27 mouse cellular contexts compared by ENCODE assay signal in the genomic region with DNA sequence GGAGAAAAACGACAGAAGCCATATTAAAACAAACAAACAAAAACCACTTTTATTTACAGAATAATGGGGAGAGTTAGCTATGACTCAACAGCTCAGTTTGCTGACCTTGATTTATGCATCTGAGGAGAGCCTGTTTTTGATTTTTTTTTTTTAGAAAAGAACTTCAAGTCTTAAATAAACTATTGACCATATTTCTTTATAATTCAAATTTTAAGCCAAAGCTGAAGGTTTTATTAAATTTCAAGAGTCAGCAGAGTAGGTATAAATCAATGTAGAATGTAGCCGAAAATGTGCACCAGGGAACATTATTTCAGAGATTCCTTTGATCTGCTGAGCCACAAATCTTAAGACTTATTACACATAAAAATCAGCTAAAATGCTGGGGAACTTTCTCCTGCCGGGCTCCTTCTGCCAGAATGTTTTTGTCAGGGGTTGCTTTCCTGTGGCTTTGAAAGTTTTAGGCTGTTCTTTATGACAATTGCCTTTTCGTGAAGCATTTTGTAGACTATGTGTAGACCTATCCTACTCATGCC.
DNase-seq lines count a peak whose midpoint lies in the region; ATAC-seq and TF ChIP-seq lines count a peak whose summit lies in the region.
"Had no signal": no experiment of that assay in that cellular context is flagged by ENCODE, and none has a peak within 500 bp of the region (broad histone marks: within the 10 kb centered on the region; RNA-seq: fewer than 3 reads in every experiment).

No protein-coding gene starts in this region.

- H3K4me3 ChIP-seq in kidney, embryonic 15.5 days (replicated peaks), result no peak overlapping the region
- no peak overlapping the region for H3K4me3 ChIP-seq in limb, embryonic 14.5 days (replicated peaks; ENCODE audit: low read length)
- no peak overlapping the region for H3K4me3 ChIP-seq in limb, embryonic 10.5 days
- H3K4me3 ChIP-seq: forebrain, embryonic 10.5 days; forebrain, embryonic 13.5 days; heart, embryonic 13.5 days had no signal

- DNase-seq in embryo, embryonic 11 days, result peak; percentile 21
- no peak for DNase-seq in embryo, embryonic 10.5 days (ENCODE audit: low spot score)
- DNase-seq in kidney, postnatal 10 days, result no peak
- peak; percentile 52 for DNase-seq in limb, embryonic 14.5 days (ENCODE audit: low spot score)
- no peak for DNase-seq in limb, embryonic 10.5 days (ENCODE audit: low spot score)
- peak; percentile 52 for DNase-seq in mesoderm, embryonic 11.5 days (ENCODE audit: low read depth, low spot score)
- DNase-seq in yolk sac, embryonic 10.5 days (ENCODE audit: low spot score), result no peak
- DNase-seq: adrenal gland, adult 2 months; adrenal gland, postnatal 14 days; B cell, adult 2 months; cerebellum, adult 11 months; cerebellum, adult 2 months; cerebellum, adult 9-11 months; cerebellum, postnatal 25 days; gastrocnemius, postnatal 10 days; heart, adult 18-20 months; heart, postnatal 14 days; heart, postnatal 4 days had no signal

- H3K27ac ChIP-seq in kidney, embryonic 15.5 days, result no peak overlapping the region
- no peak overlapping the region for H3K27ac ChIP-seq in limb, embryonic 14.5 days (replicated peaks; ENCODE audit: low read depth, low read length)
- H3K27ac ChIP-seq in limb, embryonic 10.5 days, result no peak overlapping the region
- H3K27ac ChIP-seq: forebrain, embryonic 10.5 days; forebrain, embryonic 13.5 days; heart, embryonic 13.5 days; hindbrain, embryonic 14.5 days; hindbrain, postnatal 0 days had no signal

- H3K36me3 ChIP-seq in kidney, embryonic 15.5 days, result no peaks in the 10 kb centered on the region
- no peaks in the 10 kb centered on the region for H3K36me3 ChIP-seq in limb, embryonic 14.5 days (ENCODE audit: control insufficient read depth, insufficient read depth, low read length)
- H3K36me3 ChIP-seq in limb, embryonic 10.5 days, result no peaks in the 10 kb centered on the region
- H3K36me3 ChIP-seq: forebrain, embryonic 10.5 days; G1E; heart, embryonic 13.5 days had no signal

- 38% methylated on average over 4 of the region's 4 CpGs for WGBS in kidney, embryonic 15.5 days
- 33% methylated on average over 4 of the region's 4 CpGs for WGBS in limb, embryonic 14.5 days
- 60% methylated on average over 4 of the region's 4 CpGs for WGBS in limb, embryonic 10.5 days

- no peak overlapping the region for H3K9ac ChIP-seq in kidney, embryonic 15.5 days
- no peak overlapping the region for H3K9ac ChIP-seq in limb, embryonic 14.5 days (ENCODE audit: low read depth, low read length, severe bottlenecking)
- H3K9ac ChIP-seq: forebrain, embryonic 13.5 days; heart, embryonic 13.5 days; hindbrain, embryonic 14.5 days had no signal

- H3K4me2 ChIP-seq in kidney, embryonic 15.5 days, result no peak overlapping the region
- no peak overlapping the region for H3K4me2 ChIP-seq in limb, embryonic 14.5 days (replicated peaks; ENCODE audit: low read depth, low read length, severe bottlenecking)
- H3K4me2 ChIP-seq: forebrain, embryonic 13.5 days; heart, embryonic 13.5 days; hindbrain, embryonic 14.5 days had no signal

- peaks cover 29% of the 10 kb centered on the region for H3K4me1 ChIP-seq in kidney, embryonic 15.5 days
- peaks cover 3% of the 10 kb centered on the region; the same call in 1 of the 2 replicates for H3K4me1 ChIP-seq in limb, embryonic 14.5 days (ENCODE audit: control insufficient read depth, insufficient read depth, low read length)
- peaks cover 40% of the 10 kb centered on the region for H3K4me1 ChIP-seq in limb, embryonic 10.5 days
- H3K4me1 ChIP-seq: forebrain, embryonic 13.5 days had no signal

- TF ChIP-seq POLR2A in limb, embryonic 14.5 days (IDR thresholded peaks at IDR 0.05; ENCODE audit: borderline replicate concordance, extremely low read depth, insufficient read depth, insufficient read length), result no peak

- no peaks in the 10 kb centered on the region for H3K27me3 ChIP-seq in kidney, embryonic 15.5 days
- H3K27me3 ChIP-seq in limb, embryonic 14.5 days (ENCODE audit: control insufficient read depth, insufficient read depth, low read length), result no peaks in the 10 kb centered on the region
- no peaks in the 10 kb centered on the region for H3K27me3 ChIP-seq in limb, embryonic 10.5 days (ENCODE audit: low read depth, poor library complexity, severe bottlenecking)
- H3K27me3 ChIP-seq: CH12.LX; forebrain, embryonic 13.5 days; heart, embryonic 13.5 days had no signal

- ATAC-seq in kidney, embryonic 15.5 days (replicated peaks; ENCODE audit: low FRiP score), result 0 out of 2 replicates have a peak, but pooled peaks have one; percentile 14
- no peak for ATAC-seq in limb, embryonic 14.5 days (ENCODE audit: low FRiP score, low read depth)
- ATAC-seq: forebrain, embryonic 13.5 days; forebrain, embryonic 16.5 days; hindbrain, postnatal 0 days had no signal

- no peaks in the 10 kb centered on the region for H3K9me3 ChIP-seq in kidney, embryonic 15.5 days (replicated peaks)
- no peaks in the 10 kb centered on the region for H3K9me3 ChIP-seq in limb, embryonic 14.5 days (ENCODE audit: control insufficient read depth, low read length)
- no peaks in the 10 kb centered on the region for H3K9me3 ChIP-seq in limb, embryonic 10.5 days (replicated peaks)
- H3K9me3 ChIP-seq: forebrain, embryonic 10.5 days; forebrain, embryonic 13.5 days; heart, embryonic 13.5 days had no signal

Comparison
In these comparisons a context has a peak if more than half of its experiments do, and no peak if none do; other contexts are left out.
1. DNase-seq: peak in embryo, embryonic 11 days (single experiment), limb, embryonic 14.5 days (single experiment) and mesoderm, embryonic 11.5 days (single experiment); none in embryo, embryonic 10.5 days (single experiment), kidney, postnatal 10 days (single experiment), limb, embryonic 10.5 days (single experiment) and yolk sac, embryonic 10.5 days (single experiment).